Mouse (Mus musculus): ENCODE measurements at regions not wholly inside any gene's neighbourhood (a gene's known extent, or its start where the extent isn't known, plus 50 kb on each side); places are given as distances from the start of the nearest gene placed in this dataset.
A peak's percentile ranks its signal among the peaks of the same experiment; 100 is the strongest.

- peaks cover 5% of the 10 kb centered on the region; the same call in 1 of the 2 replicates for H3K9me3 ChIP-seq (ENCODE audit: control insufficient read depth, low read length)
- H3K4me3 ChIP-seq (ENCODE audit: low read length): no peak overlapping the region
- ATAC-seq (ENCODE audit: low read depth): no peak
- H3K4me1 ChIP-seq (replicated peaks; ENCODE audit: control insufficient read depth, insufficient read depth, low read length): peaks cover 13% of the 10 kb centered on the region
- no peak overlapping the region for H3K4me2 ChIP-seq (ENCODE audit: low read depth, low read length)
- H3K27ac ChIP-seq (ENCODE audit: low read length): no peak overlapping the region
- H3K27me3 ChIP-seq (ENCODE audit: control insufficient read depth, insufficient read depth, low read depth, low read length): no peaks in the 10 kb centered on the region
- WGBS: 49% methylated on average over 5 of the region's 5 CpGs
- no peaks in the 10 kb centered on the region for H3K36me3 ChIP-seq (ENCODE audit: control insufficient read depth, insufficient read depth, low read length)
- no peak overlapping the region for H3K9ac ChIP-seq (ENCODE audit: low read length)
These were observed 138.1 kb upstream of the Pitx1 start for GRCm38 (mm10) chr13:55974105-55974504.

GRCm38 (mm10) chr13:55970687-55971086 is 134.7 kb upstream of the Pitx1 start:
- Histone ChIP-seq H3K27ac (ENCODE audit: low read length) (no peak overlapping the region), H3K9me3 (ENCODE audit: control insufficient read depth, low read length) (peaks cover 6% of the 10 kb centered on the region; the same call in 1 of the 2 replicates), H3K9ac (ENCODE audit: low read length) (no peak overlapping the region), H3K36me3 (ENCODE audit: control insufficient read depth, insufficient read depth, low read length) (no peaks in the 10 kb centered on the region), H3K4me2 (ENCODE audit: low read depth, low read length) (no peak overlapping the region), H3K4me1 (replicated peaks; ENCODE audit: control insufficient read depth, insufficient read depth, low read length) (no peaks in the 10 kb centered on the region), H3K27me3 (ENCODE audit: control insufficient read depth, insufficient read depth, low read depth, low read length) (no peaks in the 10 kb centered on the region), H3K4me3 (ENCODE audit: low read length) (no peak overlapping the region)
- 82% methylated on average over 6 of the region's 6 CpGs for WGBS
- no peak for ATAC-seq (ENCODE audit: low read depth)

- Histone ChIP-seq H3K4me1 (replicated peaks; ENCODE audit: control insufficient read depth, insufficient read depth, low read length) (no peaks in the 10 kb centered on the region), H3K9me3 (ENCODE audit: control insufficient read depth, low read length) (peaks cover 6% of the 10 kb centered on the region; the same call in 1 of the 2 replicates), H3K4me2 (ENCODE audit: low read depth, low read length) (no peak overlapping the region), H3K27me3 (ENCODE audit: control insufficient read depth, insufficient read depth, low read depth, low read length) (peaks cover 6% of the 10 kb centered on the region), H3K27ac (ENCODE audit: low read length) (no peak overlapping the region), H3K36me3 (ENCODE audit: control insufficient read depth, insufficient read depth, low read length) (no peaks in the 10 kb centered on the region), H3K9ac (ENCODE audit: low read length) (no peak overlapping the region), H3K4me3 (ENCODE audit: low read length) (no peak overlapping the region)
- WGBS: 88% methylated on average over 4 of the region's 4 CpGs
- ATAC-seq (ENCODE audit: low read depth): no peak
These were observed 133.5 kb upstream of the Pitx1 start for GRCm38 (mm10) chr13:55969473-55969872.

- H3K4me1 ChIP-seq (replicated peaks; ENCODE audit: control insufficient read depth, insufficient read depth, low read length): no peaks in the 10 kb centered on the region; the same call in 1 of the 2 replicates
- WGBS: 77% methylated on average over 6 of the region's 6 CpGs
- no peaks in the 10 kb centered on the region for H3K36me3 ChIP-seq (ENCODE audit: control insufficient read depth, insufficient read depth, low read length)
- peaks cover 26% of the 10 kb centered on the region for H3K27me3 ChIP-seq (ENCODE audit: control insufficient read depth, insufficient read depth, low read depth, low read length)
- no peak overlapping the region for H3K4me3 ChIP-seq (ENCODE audit: low read length)
- H3K9me3 ChIP-seq (ENCODE audit: control insufficient read depth, low read length): peaks cover 6% of the 10 kb centered on the region; the same call in 1 of the 2 replicates
- no peak overlapping the region for H3K4me2 ChIP-seq (ENCODE audit: low read depth, low read length)
- ATAC-seq (ENCODE audit: low read depth): no peak
- H3K27ac ChIP-seq (ENCODE audit: low read length): no peak overlapping the region
- no peak overlapping the region for H3K9ac ChIP-seq (ENCODE audit: low read length)
These were observed 131.2 kb upstream of the Pitx1 start for GRCm38 (mm10) chr13:55967151-55967550.

- Histone ChIP-seq H3K9me3 (ENCODE audit: control insufficient read depth, low read length) (no peaks in the 10 kb centered on the region), H3K4me1 (replicated peaks; ENCODE audit: control insufficient read depth, insufficient read depth, low read length) (no peaks in the 10 kb centered on the region; the same call in 1 of the 2 replicates), H3K4me2 (ENCODE audit: low read depth, low read length) (peak overlapping the region; percentile 7; the same call in 1 of the 2 replicates), H3K4me3 (ENCODE audit: low read length) (no peak overlapping the region), H3K9ac (ENCODE audit: low read length) (no peak overlapping the region), H3K36me3 (ENCODE audit: control insufficient read depth, insufficient read depth, low read length) (no peaks in the 10 kb centered on the region), H3K27me3 (ENCODE audit: control insufficient read depth, insufficient read depth, low read depth, low read length) (peaks cover 46% of the 10 kb centered on the region), H3K27ac (ENCODE audit: low read length) (no peak overlapping the region)
- 7% methylated on average over 22 of the region's 22 CpGs for WGBS
- ATAC-seq (ENCODE audit: low read depth): peak; percentile 71
These were observed 127.1 kb upstream of the Pitx1 start for GRCm38 (mm10) chr13:55963005-55963620.

GRCm38 (mm10) chr13:55962254-55962866 is 126.4 kb upstream of the Pitx1 start:
- Histone ChIP-seq H3K4me1 (replicated peaks; ENCODE audit: control insufficient read depth, insufficient read depth, low read length) (no peaks in the 10 kb centered on the region; the same call in 1 of the 2 replicates), H3K4me3 (ENCODE audit: low read length) (no peak overlapping the region), H3K9me3 (ENCODE audit: control insufficient read depth, low read length) (no peaks in the 10 kb centered on the region), H3K4me2 (ENCODE audit: low read depth, low read length) (no peak overlapping the region), H3K27me3 (ENCODE audit: control insufficient read depth, insufficient read depth, low read depth, low read length) (peaks cover 52% of the 10 kb centered on the region), H3K9ac (ENCODE audit: low read length) (no peak overlapping the region), H3K36me3 (ENCODE audit: control insufficient read depth, insufficient read depth, low read length) (no peaks in the 10 kb centered on the region), H3K27ac (ENCODE audit: low read length) (no peak overlapping the region)
- ATAC-seq (ENCODE audit: low read depth): no peak
- WGBS: 32% methylated on average over 18 of the region's 18 CpGs

- H3K36me3 ChIP-seq (ENCODE audit: control insufficient read depth, insufficient read depth, low read length): no peaks in the 10 kb centered on the region
- H3K9ac ChIP-seq (ENCODE audit: low read length): no peak overlapping the region
- H3K9me3 ChIP-seq (ENCODE audit: control insufficient read depth, low read length): no peaks in the 10 kb centered on the region
- H3K4me3 ChIP-seq (ENCODE audit: low read length): no peak overlapping the region
- H3K27me3 ChIP-seq (ENCODE audit: control insufficient read depth, insufficient read depth, low read depth, low read length): peaks cover 19% of the 10 kb centered on the region
- H3K4me1 ChIP-seq (replicated peaks; ENCODE audit: control insufficient read depth, insufficient read depth, low read length): no peaks in the 10 kb centered on the region; the same call in 1 of the 2 replicates
- no peak overlapping the region for H3K27ac ChIP-seq (ENCODE audit: low read length)
- no peak overlapping the region for H3K4me2 ChIP-seq (ENCODE audit: low read depth, low read length)
- peak; percentile 56; the same call in 1 of the 2 replicates for ATAC-seq (ENCODE audit: low read depth)
- WGBS: 50% methylated on average over 6 of the region's 6 CpGs
These were observed 118.4 kb upstream of the Pitx1 start for GRCm38 (mm10) chr13:55954346-55954745.

GRCm38 (mm10) chr13:55953426-55953825 is 117.4 kb upstream of the Pitx1 start:
- Histone ChIP-seq H3K9me3 (ENCODE audit: control insufficient read depth, low read length) (no peaks in the 10 kb centered on the region), H3K4me1 (replicated peaks; ENCODE audit: control insufficient read depth, insufficient read depth, low read length) (no peaks in the 10 kb centered on the region; the same call in 1 of the 2 replicates), H3K27me3 (ENCODE audit: control insufficient read depth, insufficient read depth, low read depth, low read length) (peaks cover 15% of the 10 kb centered on the region), H3K4me2 (ENCODE audit: low read depth, low read length) (no peak overlapping the region), H3K4me3 (ENCODE audit: low read length) (no peak overlapping the region), H3K36me3 (ENCODE audit: control insufficient read depth, insufficient read depth, low read length) (no peaks in the 10 kb centered on the region), H3K27ac (ENCODE audit: low read length) (no peak overlapping the region), H3K9ac (ENCODE audit: low read length) (no peak overlapping the region)
- WGBS: 85% methylated on average over 2 of the region's 2 CpGs
- no peak for ATAC-seq (ENCODE audit: low read depth)

- WGBS: 59% methylated on average over 6 of the region's 6 CpGs
- Histone ChIP-seq H3K4me1 (replicated peaks; ENCODE audit: control insufficient read depth, insufficient read depth, low read length) (no peaks in the 10 kb centered on the region; the same call in 1 of the 2 replicates), H3K27ac (ENCODE audit: low read length) (no peak overlapping the region), H3K27me3 (ENCODE audit: control insufficient read depth, insufficient read depth, low read depth, low read length) (no peaks in the 10 kb centered on the region; the same call in 1 of the 2 replicates), H3K4me2 (ENCODE audit: low read depth, low read length) (no peak overlapping the region), H3K4me3 (ENCODE audit: low read length) (no peak overlapping the region), H3K36me3 (ENCODE audit: control insufficient read depth, insufficient read depth, low read length) (no peaks in the 10 kb centered on the region), H3K9ac (ENCODE audit: low read length) (no peak overlapping the region), H3K9me3 (ENCODE audit: control insufficient read depth, low read length) (no peaks in the 10 kb centered on the region)
- ATAC-seq (ENCODE audit: low read depth): peak; percentile 51; the same call in 1 of the 2 replicates
These were observed 114.8 kb upstream of the Pitx1 start for GRCm38 (mm10) chr13:55950773-55951172.

All from lung, embryonic 16.5 days (tissue).